Mouse (Mus musculus) liver, embryonic 11.5 days (tissue): Measurements from ENCODE around the gene Bphl. TPM values are rescaled to one million over a fixed set of nuclear protein-coding genes. Genes with fewer than 3 reads are reported as not detected.

Source experiments
- ATAC-seq: fragments of 200-750 bp; cut with Nextera tagmentation; replicated peaks from 2 replicates; pipeline ENCODE4 v1.8.0; 2017; ENCODE audit warnings: moderate number of reproducible peaks, mild to moderate bottlenecking, moderate TSS enrichment, moderate library complexity; ENCODE audit not compliant: low FRiP score
- DNase-seq: peaks from one replicate; pipeline ENCODE4 v3.0.0-alpha.2; 2017; ENCODE audit warnings: low spot score
- H3K27ac ChIP-seq: fragments of 300-500 bp; sonication (generic); 2 replicates; pipeline ENCODE4 v1.5.1; 2014; ENCODE audit warnings: mild to moderate bottlenecking, low read depth, low read length, control low read depth
- H3K27me3 ChIP-seq: fragments of 300-500 bp; sonication (generic); replicated peaks from 2 replicates; pipeline ENCODE4 v1.6.1; 2014; ENCODE audit warnings: low read length, mixed read lengths; ENCODE audit not compliant: control insufficient read depth, insufficient read depth
- H3K36me3 ChIP-seq: fragments of 300-500 bp; sonication (generic); 2 replicates; pipeline ENCODE4 v1.6.1; 2014; ENCODE audit warnings: mild to moderate bottlenecking, low read length, moderate library complexity, mixed read lengths; ENCODE audit not compliant: control insufficient read depth, insufficient read depth
- H3K4me1 ChIP-seq: fragments of 300-500 bp; sonication (generic); replicated peaks from 2 replicates; pipeline ENCODE4 v1.6.1; 2014; ENCODE audit warnings: low read length, mixed read lengths; ENCODE audit not compliant: control insufficient read depth, insufficient read depth
- H3K4me2 ChIP-seq: fragments of 300-500 bp; sonication (generic); 2 replicates; pipeline ENCODE4 v1.6.1; 2014; ENCODE audit warnings: mild to moderate bottlenecking, control low read depth, moderate library complexity
- H3K4me3 ChIP-seq: fragments of 300-500 bp; sonication (generic); 2 replicates; pipeline ENCODE4 v1.5.1; 2014; ENCODE audit warnings: low read depth, low read length, control low read depth
- H3K9ac ChIP-seq: fragments of 300-500 bp; sonication (generic); 2 replicates; pipeline ENCODE4 v1.6.1; 2014; ENCODE audit warnings: low read depth, low read length, control low read depth
- H3K9me3 ChIP-seq: fragments of 300-500 bp; sonication (generic); 2 replicates; pipeline ENCODE4 v1.6.1; 2016; ENCODE audit warnings: low read length, inconsistent platforms, mixed read lengths; ENCODE audit not compliant: control insufficient read depth
- WGBS: fragments of 180-500 bp; shearing (Covaris S2); extraction: QIAGEN DNeasy Blood & Tissue Kit; methylation state at CpG from one replicate; pipeline ENCODE4 v1.1.7; 2014; 5-methylcytosine and 5-hydroxymethylcytosine counted together
- polyA plus RNA-seq: library from polyadenylated mRNA; unstranded; fragments of >200 nt; fragmentation: Nextera tagmentation; extraction: Ambion mirVana; gene quantifications from 2 replicates; pipeline ENCODE4 v1.2.1, GENCODE M21; 2014

Gene Bphl
- polyA plus RNA-seq, 1 experiment from 2014 or later, result 32.8 TPM

DNA sequence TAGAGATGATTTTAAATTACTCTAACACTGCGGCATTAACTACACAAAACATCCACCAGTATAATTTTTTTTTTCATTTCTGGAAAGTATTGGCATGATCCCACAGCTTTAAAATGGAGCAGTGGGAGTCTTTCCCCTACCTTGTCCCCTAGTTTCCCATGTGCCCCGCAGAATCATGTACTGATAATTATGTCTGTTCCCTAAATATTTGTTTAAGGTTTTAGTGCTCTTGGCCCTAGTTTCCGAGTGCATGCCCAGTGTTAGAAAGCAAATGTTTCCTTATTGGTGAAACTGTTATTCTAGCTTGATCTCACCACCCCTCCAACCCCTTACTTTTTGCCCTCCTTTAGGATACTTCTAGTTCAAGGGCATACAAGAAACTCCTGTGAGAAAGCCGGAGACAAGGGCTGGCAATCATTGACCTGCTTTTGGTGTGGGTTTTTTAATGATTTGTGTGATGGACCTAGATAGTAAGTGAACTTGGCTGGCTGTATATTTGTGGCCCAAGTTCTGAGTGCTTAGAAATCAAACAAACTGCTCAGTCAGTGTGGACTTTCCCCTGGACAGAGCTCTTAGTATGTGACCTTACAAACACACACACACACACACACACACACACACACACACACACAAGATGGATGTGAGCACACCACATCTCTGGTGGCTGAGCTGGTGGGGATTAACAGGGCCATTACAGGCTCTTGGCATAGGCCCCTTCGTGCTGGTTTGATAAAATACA lies 8.3 kb downstream of the Bphl start:
- H3K27ac ChIP-seq, result no peak overlapping the region
- 0 out of 2 replicates have a peak, but pooled peaks have one; percentile 18 for ATAC-seq

DNA sequence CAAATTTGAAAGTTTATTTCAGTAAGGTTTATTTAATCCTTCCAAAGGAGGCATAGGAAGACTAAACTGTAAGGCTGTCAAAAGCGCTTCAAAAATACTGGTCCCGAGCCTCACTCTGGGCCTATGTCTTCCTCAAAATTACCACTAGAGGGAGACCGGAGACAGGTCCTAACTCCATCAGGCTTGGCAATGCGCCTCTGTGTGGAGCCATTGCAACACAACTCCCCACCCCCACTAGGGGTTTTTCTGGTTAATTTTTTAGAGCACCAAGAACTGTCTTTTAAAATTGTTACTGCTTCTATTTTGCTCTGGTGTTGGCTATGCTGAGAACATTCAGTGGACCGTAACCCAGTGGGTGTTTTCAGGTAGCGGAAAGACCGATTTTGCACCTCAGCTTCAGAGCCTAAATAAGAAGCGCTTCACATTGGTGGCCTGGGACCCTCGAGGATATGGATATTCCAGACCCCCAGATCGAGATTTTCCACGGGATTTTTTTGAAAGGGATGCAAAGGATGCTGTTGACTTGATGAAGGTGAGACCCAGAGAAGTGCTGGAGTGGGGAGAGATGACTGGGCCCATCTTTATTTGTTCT lies 9.1 kb downstream of the Bphl start:
- H3K9ac ChIP-seq, result no peak overlapping the region
- H3K36me3 ChIP-seq, result no peaks in the 10 kb centered on the region
- H3K4me1 ChIP-seq, result no peaks in the 10 kb centered on the region
- ATAC-seq (peak; percentile 80), DNase-seq (no peak)
- WGBS, result 43% methylated on average over 11 of the region's 11 CpGs
- no peak overlapping the region for H3K4me2 ChIP-seq
- no peak overlapping the region for H3K4me3 ChIP-seq
- no peaks in the 10 kb centered on the region for H3K9me3 ChIP-seq
- H3K27ac ChIP-seq, result no peak overlapping the region
- no peaks in the 10 kb centered on the region for H3K27me3 ChIP-seq

More for the DNA sequence above, 8.3 kb downstream of the Bphl start:
- 54% methylated on average over 5 of the region's 5 CpGs for WGBS
- Histone ChIP-seq H3K4me3 (no peak overlapping the region), H3K4me1 (no peaks in the 10 kb centered on the region), H3K27me3 (no peaks in the 10 kb centered on the region), H3K9ac (no peak overlapping the region), H3K4me2 (no peak overlapping the region), H3K9me3 (no peaks in the 10 kb centered on the region), H3K36me3 (no peaks in the 10 kb centered on the region)
- no peak for DNase-seq

GRCm38 (mm10) chr13:34047526-34047925 lies 10.1 kb downstream of the Bphl start:
- no peak overlapping the region for H3K27ac ChIP-seq
- no peaks in the 10 kb centered on the region for H3K36me3 ChIP-seq
- ATAC-seq, result no peak
- H3K4me1 ChIP-seq, result no peaks in the 10 kb centered on the region
- no peak for DNase-seq
- H3K9ac ChIP-seq, result no peak overlapping the region
- H3K27me3 ChIP-seq, result no peaks in the 10 kb centered on the region
- no peak overlapping the region for H3K4me2 ChIP-seq
- 83% methylated on average over 3 of the region's 3 CpGs for WGBS
- no peaks in the 10 kb centered on the region for H3K9me3 ChIP-seq
- no peak overlapping the region for H3K4me3 ChIP-seq

DNA sequence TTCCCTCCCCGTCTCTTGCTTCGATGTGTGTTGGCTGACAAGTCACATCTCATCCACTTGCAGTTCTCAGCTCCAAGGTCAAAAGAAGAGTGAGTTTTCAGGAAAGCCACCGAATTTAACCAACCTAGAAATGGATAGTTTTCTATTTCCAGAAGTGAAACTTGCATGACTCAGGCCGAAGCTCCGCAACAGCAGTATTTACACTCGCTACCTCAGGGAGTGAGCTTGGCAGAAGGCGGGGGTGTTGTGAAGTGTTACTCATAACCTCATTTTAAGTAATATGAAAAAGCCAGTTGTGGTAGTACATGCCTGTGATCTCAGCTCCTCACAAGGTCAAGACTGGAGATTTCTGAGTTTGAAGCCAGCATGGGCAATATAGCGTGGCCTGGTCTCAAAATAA lies 13.1 kb downstream of the Bphl start:
- H3K9ac ChIP-seq, result no peak overlapping the region
- 92% methylated on average over 8 of the region's 8 CpGs for WGBS
- no peak overlapping the region for H3K4me2 ChIP-seq
- no peak overlapping the region for H3K27ac ChIP-seq
- H3K4me3 ChIP-seq, result no peak overlapping the region
- H3K4me1 ChIP-seq, result no peaks in the 10 kb centered on the region
- no peaks in the 10 kb centered on the region for H3K9me3 ChIP-seq
- no peaks in the 10 kb centered on the region; the same call in 1 of the 2 replicates for H3K36me3 ChIP-seq
- ATAC-seq (no peak), DNase-seq (no peak)
- no peaks in the 10 kb centered on the region for H3K27me3 ChIP-seq

- Histone ChIP-seq H3K9ac (no peak overlapping the region), H3K27me3 (no peaks in the 10 kb centered on the region), H3K4me2 (no peak overlapping the region), H3K4me3 (no peak overlapping the region), H3K36me3 (no peaks in the 10 kb centered on the region; the same call in 1 of the 2 replicates), H3K27ac (no peak overlapping the region), H3K4me1 (no peaks in the 10 kb centered on the region), H3K9me3 (no peaks in the 10 kb centered on the region)
- 87% methylated on average over 3 of the region's 3 CpGs for WGBS
- ATAC-seq, result no peak
- no peak for DNase-seq
Measured at GRCm38 (mm10) chr13:34051692-34052091, 14.3 kb downstream of the Bphl start.

- no peaks in the 10 kb centered on the region for H3K9me3 ChIP-seq
- no peak overlapping the region for H3K4me2 ChIP-seq
- H3K27ac ChIP-seq, result 0 out of 2 replicates have a peak overlapping the region, but pooled peaks have one; percentile 26
- DNase-seq (no peak), ATAC-seq (no peak)
- no peaks in the 10 kb centered on the region for H3K4me1 ChIP-seq
- no peak overlapping the region for H3K9ac ChIP-seq
- WGBS, result 83% methylated on average over 13 of the region's 13 CpGs
- no peak overlapping the region for H3K4me3 ChIP-seq
- no peaks in the 10 kb centered on the region; the same call in 1 of the 2 replicates for H3K36me3 ChIP-seq
- H3K27me3 ChIP-seq, result no peaks in the 10 kb centered on the region
Measured at GRCm38 (mm10) chr13:34053673-34054282, 16.4 kb downstream of the Bphl start.

GRCm38 (mm10) chr13:34054391-34054790 lies 17.0 kb downstream of the Bphl start:
- ATAC-seq, result peak; percentile 39

DNA sequence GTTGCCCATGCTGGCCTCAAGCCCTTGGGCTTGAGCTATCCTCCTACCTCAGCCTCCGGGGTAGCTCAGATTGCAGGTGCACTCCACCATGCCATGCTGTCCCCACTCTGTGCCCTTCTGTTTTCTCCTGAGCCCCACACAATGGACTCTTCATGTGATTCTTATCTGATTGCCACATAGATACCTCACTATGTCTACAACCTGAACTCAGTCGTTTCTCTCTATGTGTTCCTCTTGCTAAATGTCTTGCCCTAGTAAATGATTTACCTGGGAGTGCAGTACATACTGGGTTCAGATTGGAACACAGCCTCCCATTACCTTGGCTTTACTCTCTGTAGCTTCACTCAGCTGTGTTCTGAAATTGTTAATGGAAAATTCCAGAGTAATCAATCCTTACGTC lies 17.6 kb downstream of the Bphl start:
- WGBS, result 80% methylated on average over 3 of the region's 3 CpGs
- no peaks in the 10 kb centered on the region; the same call in 1 of the 2 replicates for H3K36me3 ChIP-seq
- no peaks in the 10 kb centered on the region for H3K27me3 ChIP-seq
- H3K4me1 ChIP-seq, result no peaks in the 10 kb centered on the region
- no peak overlapping the region for H3K4me3 ChIP-seq
- no peaks in the 10 kb centered on the region for H3K9me3 ChIP-seq
- H3K4me2 ChIP-seq, result no peak overlapping the region
- ATAC-seq, result peak; percentile 73
- DNase-seq, result no peak
- H3K9ac ChIP-seq, result no peak overlapping the region
- 0 out of 2 replicates have a peak overlapping the region, but pooled peaks have one; percentile 26 for H3K27ac ChIP-seq

More at GRCm38 (mm10) chr13:34054391-34054790, 17.0 kb downstream of the Bphl start:
- WGBS, result 68% methylated on average over 4 of the region's 4 CpGs
- Histone ChIP-seq H3K4me2 (no peak overlapping the region), H3K4me3 (no peak overlapping the region), H3K4me1 (no peaks in the 10 kb centered on the region), H3K9ac (no peak overlapping the region), H3K27me3 (no peaks in the 10 kb centered on the region), H3K9me3 (no peaks in the 10 kb centered on the region), H3K36me3 (no peaks in the 10 kb centered on the region; the same call in 1 of the 2 replicates), H3K27ac (0 out of 2 replicates have a peak overlapping the region, but pooled peaks have one; percentile 26)
- no peak for DNase-seq
